Mouse (Mus musculus): ENCODE results near the gene Fam81a. TPM values are rescaled to one million over a fixed set of nuclear protein-coding genes. Genes with fewer than 3 reads are reported as not detected.

Gene Fam81a
- total RNA-seq, 2 experiments from 2014 or later = 194 to 203 TPM

Other genes starting within 250 kb of the Fam81a start
- 10 to 100 TPM; 43.2 to 44.6 TPM for gene Bnip2, start 153.1 kb downstream of the Fam81a start, total RNA-seq (2021)
- 10 to 100 TPM; 62.7 to 67.1 TPM for gene Gtf2a2, start 130.0 kb downstream of the Fam81a start, total RNA-seq (2021)
- gene Gcnt3, start 104.5 kb downstream of the Fam81a start, total RNA-seq (2021) = not detected
- 10 to 100 TPM; 12.3 to 13.7 TPM for gene Myo1e, start 64.8 kb upstream of the Fam81a start, total RNA-seq (2021)